Mouse (Mus musculus) Patski (cell line): ENCODE data around the gene Ncaph2. TPM values are rescaled to one million over a fixed set of nuclear protein-coding genes. Genes with fewer than 3 reads are reported as not detected.

Experiments
- ATAC-seq: fragments of 100-300 bp; one replicate; pipeline ENCODE4 v1.8.0; 2021
- CTCF ChIA-PET: fragments of 350-600 bp; sonication (Branson Sonifier 250); formaldehyde crosslinking; loops from one replicate; lab custom pipeline; 2022; ENCODE audit warnings: inconsistent platforms; lab: Charles Lee
- POLR2A ChIA-PET: fragments of 350-600 bp; sonication (Branson Sonifier 250); formaldehyde crosslinking; loops from one replicate; lab custom pipeline; 2022; ENCODE audit warnings: antibody characterized with exemption, inconsistent platforms; lab: Charles Lee
- DNase-seq: peaks from one replicate; pipeline ENCODE4 v3.0.0-alpha.2; 2011; ENCODE audit warnings: low read depth, low spot score
- H3K27me3 ChIP-seq: fragments of 371-371 bp; one replicate; pipeline ENCODE4 v1.5.1; 2021
- CTCF ChIP-seq: fragments of 100-300 bp; IDR thresholded peaks from one replicate; pipeline ENCODE4 v1.5.1; 2021
- in situ Hi-C: fragments of 300-500 bp; cut with MboI; formaldehyde crosslinking; loops from 3 replicates; pipeline ENCODE4 v1.11.1; 2018; ENCODE audit warnings: low pct_unique_long_range_greater_than_20kb, mixed read lengths
- polyA plus RNA-seq: library from polyadenylated mRNA; unstranded; gene quantifications from one replicate; pipeline ENCODE4 v1.2.3, GENCODE M21; 2021

Ncaph2 gene
- polyA plus RNA-seq, 1 experiment from 2014 or later, result 106 TPM

- in situ Hi-C loops, result no loop called here
- TF ChIP-seq CTCF, result no peak
- CTCF ChIA-PET, result no interaction called here
- no peak for DNase-seq
- ATAC-seq, result no peak
- POLR2A ChIA-PET, result no interaction called here
- peaks cover 25% of the 10 kb centered on the region for H3K27me3 ChIP-seq
Measured at GRCm38 (mm10) chr15:89402471-89402870, 47.0 kb downstream of the Ncaph2 start.

- peaks cover 20% of the 10 kb centered on the region for H3K27me3 ChIP-seq
- no peak for ATAC-seq
- CTCF ChIA-PET, result no interaction called here
- no peak for DNase-seq
- TF ChIP-seq CTCF, result no peak
- in situ Hi-C loops, result no loop called here
- POLR2A ChIA-PET, result no interaction called here
Measured at GRCm38 (mm10) chr15:89404831-89405623, 49.5 kb downstream of the Ncaph2 start.

GRCm38 (mm10) chr15:89406691-89407090 is 51.2 kb downstream of the Ncaph2 start:
- in situ Hi-C loops, result no loop called here
- H3K27me3 ChIP-seq, result peaks cover 12% of the 10 kb centered on the region
- ATAC-seq (no peak), DNase-seq (no peak)
- POLR2A ChIA-PET, result no interaction called here
- CTCF ChIA-PET, result no interaction called here
- TF ChIP-seq CTCF, result no peak

DNA sequence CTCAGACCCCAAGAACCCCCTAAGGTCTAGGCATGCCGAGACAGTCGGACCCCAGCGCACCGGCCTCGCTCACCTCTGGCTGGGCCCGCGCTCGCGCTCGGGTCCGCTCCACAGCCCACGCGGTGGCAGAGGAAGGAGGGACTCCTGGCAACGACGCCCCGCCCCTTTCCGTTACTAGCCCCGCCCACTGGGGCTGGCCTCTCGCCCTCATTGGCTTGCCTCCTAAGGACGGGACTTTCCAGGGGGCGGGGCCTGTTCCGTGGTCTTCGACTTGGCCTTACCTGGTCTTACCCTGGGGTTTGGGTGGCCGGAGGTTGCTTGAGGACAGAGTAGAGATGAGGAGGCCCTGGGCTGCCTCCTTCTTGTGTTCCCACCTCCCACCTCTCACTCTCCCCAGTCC is 54.6 kb downstream of the Ncaph2 start, which contains the start of gene Syce3:
Syce3 (minus strand) TSS at position 386 of the 400 bp plus-strand sequence.
- in situ Hi-C loops, result no loop called here
- DNase-seq (no peak), ATAC-seq (no peak)
- no peaks in the 10 kb centered on the region for H3K27me3 ChIP-seq
- ChIA-PET POLR2A (no interaction called here), CTCF (no interaction called here)
- TF ChIP-seq CTCF, result no peak

DNA sequence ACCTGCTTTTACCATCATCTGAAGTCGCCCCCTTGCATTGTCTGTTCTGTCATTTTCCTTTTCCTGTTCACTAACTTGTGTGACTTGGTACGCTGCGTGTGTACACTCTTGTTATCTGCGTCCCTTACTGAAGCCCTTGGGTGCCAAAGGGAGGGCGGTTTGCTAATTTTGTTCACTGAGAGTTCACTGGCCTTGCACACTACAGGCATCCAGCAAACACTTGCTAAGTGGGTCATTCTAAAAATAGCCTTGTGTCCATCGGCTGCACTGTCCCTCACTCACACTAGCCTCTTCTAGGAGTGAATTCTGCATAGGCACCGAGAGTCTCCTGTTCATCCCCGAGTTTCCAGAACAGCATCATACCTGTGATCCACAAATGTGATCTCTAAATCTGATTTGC is 59.8 kb downstream of the Ncaph2 start:
- CTCF ChIA-PET, result interaction anchor here (0.8 to 2.0 kb wide), 2 partner anchors 18 to 23 kb away, joined by 3 to 6 read pairs; no protein-coding TSS in a partner anchor
- no peak for TF ChIP-seq CTCF
- POLR2A ChIA-PET, result no interaction called here

GRCm38 (mm10) chr15:89421938-89422337 is 66.4 kb downstream of the Ncaph2 start:
- ATAC-seq (no peak), DNase-seq (no peak)
- H3K27me3 ChIP-seq, result no peaks in the 10 kb centered on the region
- in situ Hi-C loops, result no loop called here
- CTCF ChIA-PET, result no interaction called here
- no peak for TF ChIP-seq CTCF
- POLR2A ChIA-PET, result no interaction called here

More for the DNA sequence above, 59.8 kb downstream of the Ncaph2 start:
- DNase-seq (no peak), ATAC-seq (no peak)
- in situ Hi-C loops, result no loop called here
- H3K27me3 ChIP-seq, result no peaks in the 10 kb centered on the region

Other genes with a start within 250 kb of the Ncaph2 start
- gene Tubgcp6, start 232.6 kb upstream of the Ncaph2 start, polyA plus RNA-seq, result 17.6 TPM
- 15.0 TPM for gene Hdac10, start 227.0 kb upstream of the Ncaph2 start, polyA plus RNA-seq
- 7.1 TPM for gene Mapk12, start 215.0 kb upstream of the Ncaph2 start, polyA plus RNA-seq
- gene Mapk11, start 206.1 kb upstream of the Ncaph2 start, polyA plus RNA-seq, result 16.3 TPM
- gene Plxnb2, start 174.9 kb upstream of the Ncaph2 start, polyA plus RNA-seq, result 444 TPM
- 11.3 TPM for gene Dennd6b, start 159.2 kb upstream of the Ncaph2 start, polyA plus RNA-seq
- gene Ppp6r2, start 144.2 kb upstream of the Ncaph2 start, polyA plus RNA-seq, result 37.2 TPM
- gene Sbf1, start 40.4 kb upstream of the Ncaph2 start, polyA plus RNA-seq, result 150 TPM
- 0.14 TPM for gene Adm2, start 33.0 kb upstream of the Ncaph2 start, polyA plus RNA-seq
- gene Miox, start 21.3 kb upstream of the Ncaph2 start, polyA plus RNA-seq, result not detected
- 65.9 TPM for gene Lmf2, start 60 bp upstream of the Ncaph2 start, polyA plus RNA-seq
- 24.2 TPM for gene Sco2, start 18.1 kb downstream of the Ncaph2 start, polyA plus RNA-seq
- gene Tymp, start 21.3 kb downstream of the Ncaph2 start, polyA plus RNA-seq, result 3.0 TPM
- gene Odf3b, start 23.6 kb downstream of the Ncaph2 start, polyA plus RNA-seq, result 0.36 TPM
- not detected for gene Klhdc7b, start 29.2 kb downstream of the Ncaph2 start, polyA plus RNA-seq
- not detected for gene Syce3, start 54.8 kb downstream of the Ncaph2 start, polyA plus RNA-seq
- 1.7 TPM for gene Cpt1b, start 70.1 kb downstream of the Ncaph2 start, polyA plus RNA-seq
- 1.3 TPM for gene C730034F03Rik, start 73.9 kb downstream of the Ncaph2 start, polyA plus RNA-seq
- not detected for gene Gm44502, start 74.0 kb downstream of the Ncaph2 start, polyA plus RNA-seq
- 63.5 TPM for gene Chkb, start 74.2 kb downstream of the Ncaph2 start, polyA plus RNA-seq
- 0.17 TPM for gene Mapk8ip2, start 98.2 kb downstream of the Ncaph2 start, polyA plus RNA-seq
- 71.1 TPM for gene Arsa, start 121.7 kb downstream of the Ncaph2 start, polyA plus RNA-seq
- 2.0 TPM for gene Shank3, start 143.9 kb downstream of the Ncaph2 start, polyA plus RNA-seq
- gene Acr, start 212.6 kb downstream of the Ncaph2 start, polyA plus RNA-seq, result not detected
- 41.4 TPM for gene Rabl2, start 236.2 kb downstream of the Ncaph2 start, polyA plus RNA-seq